Mouse (Mus musculus) T-helper 17 cell (primary cell): ENCODE measurements around the gene Borcs6.

Source experiments
- in situ Hi-C, 2 experiments: fragments of 300-600 bp; cut with MboI, MseI; formaldehyde crosslinking; loops; 1 replicate in 1 of 2; 2 replicates in 1 of 2; pipeline ENCODE4 v1.15.1; 2025; ENCODE audit warnings: high pct_unique_total_duplicates in 2 of 2

The Borcs6 gene

GRCm38 (mm10) chr11:69087082-69087481 is 27.6 kb downstream of the Borcs6 start:
- in situ Hi-C loops, result loop anchor here in 1 of 2 experiments (25.0 kb wide), 1 partner anchor 1575 kb away; the partner anchor contains the start of genes Eno3, Pfn1 and Spag7

GRCm38 (mm10) chr11:69087597-69087996 is 28.1 kb downstream of the Borcs6 start:
- in situ Hi-C loops, result loop anchor here in 1 of 2 experiments (25.0 kb wide), 1 partner anchor 1575 kb away; the partner anchor contains the start of genes Eno3, Pfn1 and Spag7

GRCm38 (mm10) chr11:69088103-69088855 is 28.8 kb downstream of the Borcs6 start, which contains the start of gene Vamp2:
Vamp2 (plus strand) TSS chr11:69088490.
- in situ Hi-C loops, result loop anchor here in 1 of 2 experiments (25.0 kb wide), 1 partner anchor 1574 kb away; the partner anchor contains the start of genes Eno3, Pfn1 and Spag7

- in situ Hi-C loops, result loop anchor here in 1 of 2 experiments (25.0 kb wide), 1 partner anchor 1573 kb away; the partner anchor contains the start of genes Eno3, Pfn1 and Spag7
Measured at GRCm38 (mm10) chr11:69088856-69089615, 29.5 kb downstream of the Borcs6 start.

GRCm38 (mm10) chr11:69089616-69090290 is 30.2 kb downstream of the Borcs6 start:
- in situ Hi-C loops, result loop anchor here in 1 of 2 experiments (10.0 to 25.0 kb wide), 3 partner anchors 185 to 1573 kb away; partner anchors contain the start of genes Eno3, Kdm6b, Pfn1 and Rpl26

- in situ Hi-C loops, result loop anchor here in 1 of 2 experiments (10.0 to 25.0 kb wide), 3 partner anchors 186 to 1572 kb away; partner anchors contain the start of genes Eno3, Kdm6b, Pfn1 and Rpl26
Measured at GRCm38 (mm10) chr11:69090367-69090766, 30.9 kb downstream of the Borcs6 start.

GRCm38 (mm10) chr11:69091566-69092385 is 32.3 kb downstream of the Borcs6 start:
- in situ Hi-C loops, result loop anchor here in 1 of 2 experiments (10.0 to 25.0 kb wide), 3 partner anchors 187 to 1571 kb away; partner anchors contain the start of genes Eno3, Kdm6b, Pfn1 and Rpl26

- in situ Hi-C loops, result loop anchor here in 1 of 2 experiments (10.0 to 25.0 kb wide), 3 partner anchors 188 to 1570 kb away; partner anchors contain the start of genes Eno3, Kdm6b, Pfn1 and Rpl26
Measured at GRCm38 (mm10) chr11:69092386-69092751, 32.9 kb downstream of the Borcs6 start.

- in situ Hi-C loops, result loop anchor here in 1 of 2 experiments (10.0 to 25.0 kb wide), 3 partner anchors 188 to 1569 kb away; partner anchors contain the start of genes Eno3, Kdm6b, Pfn1 and Rpl26
Measured at GRCm38 (mm10) chr11:69092871-69093270, 33.4 kb downstream of the Borcs6 start.

GRCm38 (mm10) chr11:69093856-69094255 is 34.3 kb downstream of the Borcs6 start:
- in situ Hi-C loops, result loop anchor here in 1 of 2 experiments (10.0 to 25.0 kb wide), 3 partner anchors 189 to 1568 kb away; partner anchors contain the start of genes Eno3, Kdm6b, Pfn1 and Rpl26

- in situ Hi-C loops, result loop anchor here in 1 of 2 experiments (10.0 to 25.0 kb wide), 3 partner anchors 190 to 1567 kb away; partner anchors contain the start of genes Eno3, Kdm6b, Pfn1 and Rpl26
Measured at GRCm38 (mm10) chr11:69094697-69095429, 35.3 kb downstream of the Borcs6 start, which contains the start of gene Per1. Per1 (plus strand) TSS chr11:69095217.

- in situ Hi-C loops, result loop anchor here in 1 of 2 experiments (10.0 to 25.0 kb wide), 3 partner anchors 191 to 1567 kb away; partner anchors contain the start of genes Eno3, Kdm6b, Pfn1 and Rpl26
Measured at GRCm38 (mm10) chr11:69095511-69096231, 36.2 kb downstream of the Borcs6 start.

- in situ Hi-C loops, result loop anchor here in 1 of 2 experiments (10.0 to 25.0 kb wide), 3 partner anchors 192 to 1566 kb away; partner anchors contain the start of genes Eno3, Kdm6b, Pfn1 and Rpl26
Measured at GRCm38 (mm10) chr11:69096360-69096986, 37.0 kb downstream of the Borcs6 start.

- in situ Hi-C loops, result loop anchor here in 1 of 2 experiments (10.0 to 25.0 kb wide), 3 partner anchors 192 to 1565 kb away; partner anchors contain the start of genes Eno3, Kdm6b, Pfn1 and Rpl26
Measured at GRCm38 (mm10) chr11:69096987-69097900, 37.7 kb downstream of the Borcs6 start.

- in situ Hi-C loops, result loop anchor here in 1 of 2 experiments (10.0 to 25.0 kb wide), 3 partner anchors 193 to 1564 kb away; partner anchors contain the start of genes Eno3, Kdm6b, Pfn1 and Rpl26
Measured at GRCm38 (mm10) chr11:69098039-69098761, 38.7 kb downstream of the Borcs6 start.
